Mouse (Mus musculus) myocyte (in vitro differentiated cells): Measurements from ENCODE around the gene Lim2. TPM values are rescaled to one million over a fixed set of nuclear protein-coding genes. Genes with fewer than 3 reads are reported as not detected.

Source experiments
- H3K27me3 ChIP-seq: one replicate; pipeline ENCODE4 v1.6.1; 2011; ENCODE audit not compliant: control insufficient read depth, insufficient read depth, insufficient read length
- H3K36me3 ChIP-seq: one replicate; pipeline ENCODE4 v1.6.1; 2011; ENCODE audit not compliant: control insufficient read depth, insufficient read depth
- H3K4me2 ChIP-seq: one replicate; pipeline ENCODE4 v1.6.1; 2011; ENCODE audit warnings: low read depth, control low read depth
- H3K4me3 ChIP-seq: one replicate; pipeline ENCODE4 v1.5.1; 2011; ENCODE audit warnings: mild to moderate bottlenecking, control low read depth, moderate library complexity
- H3K79me2 ChIP-seq: one replicate; pipeline ENCODE4 v1.6.1; 2011; ENCODE audit not compliant: control insufficient read depth, insufficient read depth
- H3ac ChIP-seq: one replicate; pipeline ENCODE4 v1.6.1; 2011; ENCODE audit not compliant: control insufficient read depth, insufficient read length
- CEBPB ChIP-seq: IDR thresholded peaks from 2 replicates; pipeline ENCODE4 v1.6.1; 2011; ENCODE audit warnings: mild to moderate bottlenecking, moderate library complexity; ENCODE audit not compliant: poor library complexity, insufficient read depth, severe bottlenecking
- E2F4 ChIP-seq: IDR thresholded peaks from one replicate; pipeline ENCODE4 v1.6.1; 2011; ENCODE audit warnings: mild to moderate bottlenecking, control low read depth, moderate library complexity; ENCODE audit not compliant: insufficient read depth
- MAX ChIP-seq: IDR thresholded peaks from one replicate; pipeline ENCODE4 v1.6.1; 2011; ENCODE audit warnings: low read depth, mild to moderate bottlenecking, control low read depth
- MYOD1 ChIP-seq, 3 experiments: IDR thresholded peaks; one replicate each; pipeline ENCODE4 v1.6.1; 2011; ENCODE audit warnings: control low read depth in 2 of 3, low read depth in 2 of 3, mild to moderate bottlenecking in 2 of 3, moderate library complexity in 1 of 3; ENCODE audit not compliant: insufficient read length in 2 of 3, control insufficient read depth in 1 of 3
- MYOG ChIP-seq, 3 experiments: IDR thresholded peaks; one replicate each; pipeline ENCODE4 v1.6.1; 2011; ENCODE audit warnings: control low read depth in 2 of 3, low read depth in 2 of 3, mild to moderate bottlenecking in 2 of 3; ENCODE audit not compliant: insufficient read length in 2 of 3, control insufficient read depth in 1 of 3, insufficient read depth in 1 of 3
- POLR2A ChIP-seq: IDR thresholded peaks from one replicate; pipeline ENCODE4 v1.6.1; 2011; ENCODE audit warnings: low read depth, mild to moderate bottlenecking, control low read depth, moderate library complexity; ENCODE audit not compliant: insufficient read length
- POLR2AphosphoS2 ChIP-seq: IDR thresholded peaks from one replicate; pipeline ENCODE4 v1.6.1; 2011; ENCODE audit warnings: low read depth, control low read depth; ENCODE audit not compliant: insufficient read length
- REST ChIP-seq: IDR thresholded peaks from one replicate; pipeline ENCODE4 v1.6.1; 2011; ENCODE audit warnings: mild to moderate bottlenecking, control low read depth, moderate library complexity; ENCODE audit not compliant: insufficient read depth, insufficient read length
- SRF ChIP-seq: IDR thresholded peaks from one replicate; pipeline ENCODE4 v1.6.1; 2011; ENCODE audit warnings: low read depth; ENCODE audit not compliant: control insufficient read depth, insufficient read length
- TCF12 ChIP-seq: IDR thresholded peaks from one replicate; pipeline ENCODE4 v1.6.1; 2011; ENCODE audit warnings: mild to moderate bottlenecking, control low read depth; ENCODE audit not compliant: poor library complexity, insufficient read depth, severe bottlenecking
- TCF3 ChIP-seq: IDR thresholded peaks from one replicate; pipeline ENCODE4 v1.6.1; 2011; ENCODE audit warnings: low read depth, control low read depth; ENCODE audit not compliant: insufficient read length
- USF1 ChIP-seq: IDR thresholded peaks from one replicate; pipeline ENCODE4 v1.6.1; 2011; ENCODE audit warnings: low read depth, mild to moderate bottlenecking, control low read depth, moderate library complexity
- polyA plus RNA-seq: library from polyadenylated mRNA; unstranded; fragments of >200 nt; fragmentation: generic; extraction: Trizol; gene quantifications from one replicate; pipeline ENCODE4 v1.2.1, GENCODE M21; 2012; ENCODE audit warnings: missing spikeins

Gene Lim2
- polyA plus RNA-seq, 1 experiment = not detected

- no peak for TF ChIP-seq TCF3
- TF ChIP-seq USF1 = no peak
- TF ChIP-seq POLR2AphosphoS2 = no peak
- TF ChIP-seq POLR2A = no peak
- TF ChIP-seq TCF12 = no peak
- TF ChIP-seq SRF = no peak
- no peak for TF ChIP-seq REST
- no peak for TF ChIP-seq MYOD1 (IDR thresholded peaks at IDR 0.05; ENCODE audit: control insufficient read depth in 1 of 3, insufficient read length in 2 of 3, low read depth in 2 of 3)
- TF ChIP-seq MYOG (IDR thresholded peaks at IDR 0.05; ENCODE audit: control insufficient read depth in 1 of 3, insufficient read depth in 1 of 3, insufficient read length in 2 of 3, low read depth in 2 of 3) = no peak
- no peak for TF ChIP-seq CEBPB
- TF ChIP-seq MAX = no peak
- TF ChIP-seq E2F4 = no peak
- H3K4me3 ChIP-seq = no peak overlapping the region
- H3K4me2 ChIP-seq = no peak overlapping the region
- no peak overlapping the region for H3ac ChIP-seq
- H3K79me2 ChIP-seq = no peaks in the 10 kb centered on the region
- H3K36me3 ChIP-seq = no peaks in the 10 kb centered on the region
- H3K27me3 ChIP-seq = no peaks in the 10 kb centered on the region
Observed at GRCm38 (mm10) chr7:43463976-43464375, 36.5 kb downstream of the Lim2 start.

GRCm38 (mm10) chr7:43464864-43465343, 37.4 kb downstream of the Lim2 start:
- Histone ChIP-seq H3ac (no peak overlapping the region), H3K27me3 (no peaks in the 10 kb centered on the region), H3K36me3 (no peaks in the 10 kb centered on the region), H3K4me3 (peak overlapping the region; percentile 32), H3K79me2 (no peaks in the 10 kb centered on the region), H3K4me2 (peak overlapping the region; percentile 97)
- no peak for TF ChIP-seq POLR2A
- no peak for TF ChIP-seq SRF
- TF ChIP-seq MYOD1 (IDR thresholded peaks at IDR 0.05; ENCODE audit: control insufficient read depth in 1 of 3, insufficient read length in 2 of 3, low read depth in 2 of 3) = peak in 1 of 3 experiments; percentile 2
- TF ChIP-seq E2F4 = no peak
- no peak for TF ChIP-seq TCF12
- no peak for TF ChIP-seq MYOG (IDR thresholded peaks at IDR 0.05; ENCODE audit: control insufficient read depth in 1 of 3, insufficient read depth in 1 of 3, insufficient read length in 2 of 3, low read depth in 2 of 3)
- TF ChIP-seq MAX = no peak

GRCm38 (mm10) chr7:43465344-43466098, 38.1 kb downstream of the Lim2 start:
- Histone ChIP-seq H3ac (no peak overlapping the region), H3K36me3 (no peaks in the 10 kb centered on the region)
- peak in 1 of 3 experiments; percentile 0 for TF ChIP-seq MYOD1 (IDR thresholded peaks at IDR 0.05; ENCODE audit: control insufficient read depth in 1 of 3, insufficient read length in 2 of 3, low read depth in 2 of 3)
- no peak for TF ChIP-seq TCF12
- peak; percentile 15 for TF ChIP-seq POLR2A
- TF ChIP-seq MAX = no peak

GRCm38 (mm10) chr7:43466099-43466694, 38.7 kb downstream of the Lim2 start:
- Histone ChIP-seq H3K4me2 (peak overlapping the region; percentile 97), H3K4me3 (peak overlapping the region; percentile 32), H3K36me3 (no peaks in the 10 kb centered on the region), H3K27me3 (no peaks in the 10 kb centered on the region), H3K79me2 (no peaks in the 10 kb centered on the region), H3ac (no peak overlapping the region)
- TF ChIP-seq TCF3 (no peak), MYOD1 (IDR thresholded peaks at IDR 0.05; ENCODE audit: control insufficient read depth in 1 of 3, insufficient read length in 2 of 3, low read depth in 2 of 3) (peak in 1 of 3 experiments; percentile 33), USF1 (no peak), MYOG (IDR thresholded peaks at IDR 0.05; ENCODE audit: control insufficient read depth in 1 of 3, insufficient read depth in 1 of 3, insufficient read length in 2 of 3, low read depth in 2 of 3) (peak in 2 of 3 experiments; percentile 10 to 42)

More at GRCm38 (mm10) chr7:43465344-43466098, 38.1 kb downstream of the Lim2 start:
- peak overlapping the region; percentile 97 for H3K4me2 ChIP-seq
- no peaks in the 10 kb centered on the region for H3K79me2 ChIP-seq
- H3K4me3 ChIP-seq = peak overlapping the region; percentile 32
- no peaks in the 10 kb centered on the region for H3K27me3 ChIP-seq

- Histone ChIP-seq H3K27me3 (no peaks in the 10 kb centered on the region), H3K4me3 (no peak overlapping the region), H3K79me2 (no peaks in the 10 kb centered on the region), H3ac (no peak overlapping the region), H3K4me2 (no peak overlapping the region), H3K36me3 (no peaks in the 10 kb centered on the region)
- TF ChIP-seq TCF3 = no peak
- TF ChIP-seq POLR2A = no peak
- no peak for TF ChIP-seq SRF
- TF ChIP-seq REST = no peak
- TF ChIP-seq USF1 = no peak
- TF ChIP-seq MAX = no peak
- no peak for TF ChIP-seq CEBPB
- TF ChIP-seq MYOG (IDR thresholded peaks at IDR 0.05; ENCODE audit: control insufficient read depth in 1 of 3, insufficient read depth in 1 of 3, insufficient read length in 2 of 3, low read depth in 2 of 3) = no peak
- TF ChIP-seq MYOD1 (IDR thresholded peaks at IDR 0.05; ENCODE audit: control insufficient read depth in 1 of 3, insufficient read length in 2 of 3, low read depth in 2 of 3) = no peak
- no peak for TF ChIP-seq TCF12
- no peak for TF ChIP-seq POLR2AphosphoS2
Observed at GRCm38 (mm10) chr7:43470373-43470772, 42.9 kb downstream of the Lim2 start.
